Mouse (Mus musculus): Measurements from ENCODE around the gene Pnpla2.

Pnpla2 gene

DNA sequence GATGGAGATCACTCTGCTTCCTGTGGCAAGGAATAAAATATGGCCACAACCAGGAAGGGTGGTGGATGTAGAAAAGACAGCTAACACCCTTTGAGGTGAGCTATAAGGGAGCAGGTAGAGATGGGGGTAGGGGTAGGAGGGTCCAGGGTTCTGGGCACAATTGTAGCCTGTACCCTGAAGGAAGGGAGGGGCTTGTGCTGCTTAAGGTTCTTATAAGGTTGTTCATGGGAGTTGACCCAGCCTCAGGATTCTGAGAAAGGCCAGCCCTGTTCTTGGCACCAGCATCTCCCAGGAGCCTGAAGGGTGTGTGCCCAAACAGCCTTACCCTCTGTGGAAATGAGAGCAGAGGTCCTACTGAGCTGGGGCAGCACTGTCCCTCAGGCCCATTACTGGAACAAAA lies 3.1 kb upstream of the Pnpla2 start:
- H3K4me3 ChIP-seq (replicated peaks; ENCODE audit: low read length) = no peak overlapping the region
- H3K9me3 ChIP-seq (ENCODE audit: low read length) = no peaks in the 10 kb centered on the region
- peaks cover 60% of the 10 kb centered on the region for H3K4me1 ChIP-seq (replicated peaks; ENCODE audit: low read depth, low read length)
- TF ChIP-seq CTCF (conservative IDR thresholded peaks at IDR 0.05; ENCODE audit: low read length) = no peak
- TF ChIP-seq POU5F1 (IDR thresholded peaks at IDR 0.05; ENCODE audit: borderline replicate concordance, low read length) = no peak
- TF ChIP-seq NANOG (IDR thresholded peaks at IDR 0.05; ENCODE audit: borderline replicate concordance, low read length) = no peak
- peaks cover 49% of the 10 kb centered on the region for H3K36me3 ChIP-seq (ENCODE audit: insufficient read depth, low read length)
- peaks cover 7% of the 10 kb centered on the region for H3K27me3 ChIP-seq (ENCODE audit: insufficient read depth, low read length)

DNA sequence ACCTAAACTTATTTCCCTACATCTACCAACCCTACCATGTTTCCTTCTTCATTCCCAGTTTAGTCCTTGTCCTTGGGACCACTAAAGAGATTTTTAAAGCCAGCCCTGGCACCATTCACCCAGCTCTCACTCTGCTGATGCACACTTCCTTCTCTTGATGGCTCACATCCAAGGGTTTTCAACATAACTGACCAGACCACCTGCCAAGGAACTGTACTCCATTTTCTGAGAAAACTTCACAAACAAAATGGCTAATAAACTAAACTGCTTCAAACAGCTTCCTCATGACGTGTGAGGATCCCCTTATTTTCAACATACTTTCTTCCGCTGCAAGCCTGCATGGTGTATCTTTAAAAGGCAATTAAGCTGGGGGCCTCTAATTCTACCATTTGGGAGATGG lies 1.4 kb upstream of the Pnpla2 start:
- peaks cover 13% of the 10 kb centered on the region for H3K27me3 ChIP-seq (ENCODE audit: insufficient read depth, low read length)
- peaks cover 50% of the 10 kb centered on the region for H3K36me3 ChIP-seq (ENCODE audit: insufficient read depth, low read length)
- no peak overlapping the region for H3K4me3 ChIP-seq (replicated peaks; ENCODE audit: low read length)
- H3K4me1 ChIP-seq (replicated peaks; ENCODE audit: low read depth, low read length) = peaks cover 75% of the 10 kb centered on the region
- no peaks in the 10 kb centered on the region for H3K9me3 ChIP-seq (ENCODE audit: low read length)
- TF ChIP-seq POU5F1 (IDR thresholded peaks at IDR 0.05; ENCODE audit: borderline replicate concordance, low read length) = no peak

DNA sequence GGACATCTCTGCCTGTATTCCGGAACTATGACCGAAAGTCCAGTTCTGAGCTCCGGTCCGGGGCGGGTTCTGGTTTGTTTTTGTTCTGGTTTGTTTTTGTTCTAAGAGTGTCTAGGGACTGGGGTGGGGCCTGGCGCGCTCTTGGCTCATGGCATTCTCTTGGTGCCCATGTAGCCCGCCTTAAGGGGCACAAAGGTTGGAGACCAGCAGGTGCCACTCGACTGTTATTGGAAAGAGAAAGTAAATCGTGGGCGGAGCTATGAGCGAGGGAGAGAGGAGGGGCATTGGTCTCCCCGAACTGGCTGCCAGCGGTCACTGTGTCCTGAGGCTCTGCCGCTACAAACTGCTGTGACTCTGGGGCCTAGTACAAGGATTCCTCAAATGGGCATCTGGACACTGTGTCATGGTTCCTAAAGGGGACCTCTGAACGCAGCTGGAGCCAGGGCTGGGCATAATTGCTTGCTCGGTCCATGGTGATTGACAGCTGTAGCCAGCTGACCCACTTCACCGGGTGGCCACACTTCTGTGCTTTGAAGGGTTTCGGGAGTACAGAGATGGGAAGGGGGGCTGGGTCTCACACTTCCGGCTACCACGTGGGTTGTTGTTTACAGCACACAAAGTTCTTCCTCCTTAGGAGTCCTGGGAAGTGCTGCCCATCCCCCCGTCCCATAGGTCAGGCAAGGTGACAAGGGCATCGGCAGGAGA lies 764 bp downstream of the Pnpla2 start:
- peaks cover 27% of the 10 kb centered on the region for H3K27me3 ChIP-seq (ENCODE audit: insufficient read depth, low read length)
- peak overlapping the region; percentile 91 for H3K4me3 ChIP-seq (replicated peaks; ENCODE audit: low read length)
- no peaks in the 10 kb centered on the region for H3K9me3 ChIP-seq (ENCODE audit: low read length)
- H3K36me3 ChIP-seq (ENCODE audit: insufficient read depth, low read length) = peaks cover 33% of the 10 kb centered on the region
- TF ChIP-seq NANOG (IDR thresholded peaks at IDR 0.05; ENCODE audit: borderline replicate concordance, low read length) = no peak
- TF ChIP-seq POU5F1 (IDR thresholded peaks at IDR 0.05; ENCODE audit: borderline replicate concordance, low read length) = no peak
- TF ChIP-seq CTCF (conservative IDR thresholded peaks at IDR 0.05; ENCODE audit: low read length) = no peak
- H3K4me1 ChIP-seq (replicated peaks; ENCODE audit: low read depth, low read length) = peaks cover 75% of the 10 kb centered on the region

DNA sequence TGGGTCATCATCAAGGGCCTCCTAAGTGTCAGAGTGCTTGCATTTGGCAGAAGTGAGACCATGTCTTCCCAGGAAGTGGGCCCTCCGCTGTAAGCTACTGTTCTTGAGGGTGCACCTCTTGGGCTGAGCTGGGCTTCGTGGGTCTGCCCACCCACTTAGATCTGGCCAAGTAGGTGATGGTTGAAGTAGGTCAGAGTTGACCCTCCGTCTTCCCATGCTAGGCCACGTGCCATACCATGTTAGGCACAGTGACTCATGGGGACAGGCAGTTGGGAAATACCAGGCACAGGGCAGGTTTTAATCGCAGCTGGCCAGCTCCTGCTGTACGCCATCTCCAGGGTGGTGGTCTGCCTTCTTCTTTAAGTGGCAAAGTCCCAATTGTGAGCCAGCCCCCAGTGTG lies 1.7 kb downstream of the Pnpla2 start:
- Histone ChIP-seq H3K4me1 (replicated peaks; ENCODE audit: low read depth, low read length) (peaks cover 74% of the 10 kb centered on the region), H3K9me3 (ENCODE audit: low read length) (no peaks in the 10 kb centered on the region), H3K36me3 (ENCODE audit: insufficient read depth, low read length) (peaks cover 23% of the 10 kb centered on the region), H3K27me3 (ENCODE audit: insufficient read depth, low read length) (peaks cover 37% of the 10 kb centered on the region), H3K4me3 (replicated peaks; ENCODE audit: low read length) (no peak overlapping the region)
- no peak for TF ChIP-seq POU5F1 (IDR thresholded peaks at IDR 0.05; ENCODE audit: borderline replicate concordance, low read length)
- TF ChIP-seq NANOG (IDR thresholded peaks at IDR 0.05; ENCODE audit: borderline replicate concordance, low read length) = no peak

DNA sequence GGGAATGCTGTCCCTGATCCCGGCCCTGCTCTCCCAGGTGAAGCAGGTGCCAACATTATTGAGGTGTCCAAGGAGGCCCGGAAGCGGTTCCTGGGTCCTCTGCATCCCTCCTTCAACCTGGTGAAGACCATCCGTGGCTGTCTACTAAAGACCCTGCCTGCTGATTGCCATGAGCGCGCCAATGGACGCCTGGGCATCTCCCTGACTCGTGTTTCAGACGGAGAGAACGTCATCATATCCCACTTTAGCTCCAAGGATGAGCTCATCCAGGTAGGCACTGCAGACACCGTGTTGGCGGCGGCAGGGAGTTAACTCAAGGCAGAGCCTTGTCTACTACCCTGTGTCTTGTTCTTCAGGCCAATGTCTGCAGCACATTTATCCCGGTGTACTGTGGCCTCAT lies 2.2 kb downstream of the Pnpla2 start:
- Histone ChIP-seq H3K36me3 (ENCODE audit: insufficient read depth, low read length) (peaks cover 18% of the 10 kb centered on the region), H3K27me3 (ENCODE audit: insufficient read depth, low read length) (peaks cover 41% of the 10 kb centered on the region), H3K4me1 (replicated peaks; ENCODE audit: low read depth, low read length) (peaks cover 73% of the 10 kb centered on the region), H3K4me3 (replicated peaks; ENCODE audit: low read length) (no peak overlapping the region), H3K9me3 (ENCODE audit: low read length) (no peaks in the 10 kb centered on the region)
- TF ChIP-seq NANOG (IDR thresholded peaks at IDR 0.05; ENCODE audit: borderline replicate concordance, low read length) (no peak), CTCF (conservative IDR thresholded peaks at IDR 0.05; ENCODE audit: low read length) (no peak), POU5F1 (IDR thresholded peaks at IDR 0.05; ENCODE audit: borderline replicate concordance, low read length) (no peak)

DNA sequence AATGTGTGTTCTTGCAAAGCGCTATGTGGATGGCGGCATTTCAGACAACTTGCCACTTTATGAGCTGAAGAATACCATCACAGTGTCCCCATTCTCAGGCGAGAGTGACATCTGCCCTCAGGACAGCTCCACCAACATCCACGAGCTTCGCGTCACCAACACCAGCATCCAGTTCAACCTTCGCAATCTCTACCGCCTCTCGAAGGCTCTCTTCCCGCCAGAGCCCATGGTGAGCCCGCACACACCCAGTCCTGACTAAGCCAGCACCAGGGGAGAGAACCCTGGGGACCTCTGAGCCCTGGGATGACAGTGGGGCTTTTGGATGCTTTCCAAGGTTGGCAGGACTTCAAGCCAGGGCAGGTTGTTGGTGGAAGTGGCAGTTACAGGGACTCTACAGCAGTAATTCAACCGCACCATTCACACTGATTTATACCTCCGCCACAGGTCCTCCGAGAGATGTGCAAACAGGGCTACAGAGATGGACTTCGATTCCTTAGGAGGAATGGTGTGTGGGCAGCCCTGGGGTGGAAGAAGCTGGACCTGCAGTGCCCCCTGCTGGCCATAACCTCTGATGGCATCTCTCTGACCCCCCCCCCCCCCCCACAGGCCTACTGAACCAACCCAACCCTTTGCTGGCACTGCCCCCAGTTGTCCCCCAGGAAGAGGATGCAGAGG lies 3.1 kb downstream of the Pnpla2 start:
- TF ChIP-seq POU5F1 (IDR thresholded peaks at IDR 0.05; ENCODE audit: borderline replicate concordance, low read length) (no peak), CTCF (conservative IDR thresholded peaks at IDR 0.05; ENCODE audit: low read length) (peak; percentile 37)

DNA sequence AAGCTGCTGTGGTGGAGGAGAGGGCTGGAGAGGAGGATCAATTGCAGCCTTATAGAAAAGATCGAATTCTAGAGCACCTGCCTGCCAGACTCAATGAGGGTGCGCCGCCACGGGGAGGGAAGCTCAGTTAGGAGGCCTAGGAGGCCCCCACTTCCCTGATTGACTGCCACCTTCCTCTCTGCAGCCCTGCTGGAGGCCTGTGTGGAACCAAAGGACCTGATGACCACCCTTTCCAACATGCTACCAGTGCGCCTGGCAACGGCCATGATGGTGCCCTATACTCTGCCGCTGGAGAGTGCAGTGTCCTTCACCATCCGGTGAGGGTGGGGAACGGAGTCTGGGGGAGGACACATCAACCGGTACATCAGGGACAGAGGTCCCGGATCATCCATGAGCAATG lies 3.7 kb downstream of the Pnpla2 start:
- H3K4me3 ChIP-seq (replicated peaks; ENCODE audit: low read length) = peak overlapping the region; percentile 74
- peaks cover 17% of the 10 kb centered on the region for H3K36me3 ChIP-seq (ENCODE audit: insufficient read depth, low read length)
- peaks cover 56% of the 10 kb centered on the region for H3K27me3 ChIP-seq (ENCODE audit: insufficient read depth, low read length)
- peaks cover 83% of the 10 kb centered on the region for H3K4me1 ChIP-seq (replicated peaks; ENCODE audit: low read depth, low read length)
- H3K9me3 ChIP-seq (ENCODE audit: low read length) = no peaks in the 10 kb centered on the region
- TF ChIP-seq NANOG (IDR thresholded peaks at IDR 0.05; ENCODE audit: borderline replicate concordance, low read length) (no peak), CTCF (conservative IDR thresholded peaks at IDR 0.05; ENCODE audit: low read length) (no peak; the same call in 1 of the 2 replicates), POU5F1 (IDR thresholded peaks at IDR 0.05; ENCODE audit: borderline replicate concordance, low read length) (no peak)

More for the DNA sequence above, 3.1 kb downstream of the Pnpla2 start:
- Histone ChIP-seq H3K4me1 (replicated peaks; ENCODE audit: low read depth, low read length) (peaks cover 77% of the 10 kb centered on the region), H3K27me3 (ENCODE audit: insufficient read depth, low read length) (peaks cover 50% of the 10 kb centered on the region), H3K36me3 (ENCODE audit: insufficient read depth, low read length) (peaks cover 17% of the 10 kb centered on the region), H3K9me3 (ENCODE audit: low read length) (no peaks in the 10 kb centered on the region), H3K4me3 (replicated peaks; ENCODE audit: low read length) (no peak overlapping the region)

DNA sequence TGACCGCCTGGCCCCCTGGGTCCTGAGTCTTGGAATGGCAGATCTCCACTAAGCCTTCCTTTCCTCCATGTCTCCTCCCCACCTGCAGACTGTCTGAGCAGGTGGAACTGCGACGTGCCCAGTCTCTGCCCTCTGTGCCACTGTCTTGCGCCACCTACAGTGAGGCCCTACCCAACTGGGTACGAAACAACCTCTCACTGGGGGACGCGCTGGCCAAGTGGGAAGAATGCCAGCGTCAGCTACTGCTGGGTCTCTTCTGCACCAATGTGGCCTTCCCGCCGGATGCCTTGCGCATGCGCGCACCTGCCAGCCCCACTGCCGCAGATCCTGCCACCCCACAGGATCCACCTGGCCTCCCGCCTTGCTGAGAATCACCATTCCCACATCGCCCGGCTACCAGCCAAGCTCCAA lies 4.3 kb downstream of the Pnpla2 start:
- Histone ChIP-seq H3K9me3 (ENCODE audit: low read length) (no peaks in the 10 kb centered on the region), H3K27me3 (ENCODE audit: insufficient read depth, low read length) (peaks cover 62% of the 10 kb centered on the region)
- no peak for TF ChIP-seq CTCF (conservative IDR thresholded peaks at IDR 0.05; ENCODE audit: low read length)
- no peak for TF ChIP-seq POU5F1 (IDR thresholded peaks at IDR 0.05; ENCODE audit: borderline replicate concordance, low read length)
- TF ChIP-seq NANOG (IDR thresholded peaks at IDR 0.05; ENCODE audit: borderline replicate concordance, low read length) = no peak

More for the DNA sequence above, 4.3 kb downstream of the Pnpla2 start:
- peaks cover 87% of the 10 kb centered on the region for H3K4me1 ChIP-seq (replicated peaks; ENCODE audit: low read depth, low read length)
- H3K36me3 ChIP-seq (ENCODE audit: insufficient read depth, low read length) = peaks cover 17% of the 10 kb centered on the region
- peak overlapping the region; percentile 74 for H3K4me3 ChIP-seq (replicated peaks; ENCODE audit: low read length)
